Mouse (Mus musculus) brown adipose tissue, adult 24 weeks (tissue): Measurements from ENCODE around the gene Zfp36l2. TPM values are rescaled to one million over a fixed set of nuclear protein-coding genes. Genes with fewer than 3 reads are reported as not detected.
"Not testable (repeated sequence)": the region's sequence is repeated elsewhere in the genome, so short reads cannot be mapped to it uniquely, and the experiment has no call there.

Source experiments
- H3K27ac ChIP-seq: fragments of 200-500 bp; replicated peaks from 2 replicates; pipeline ENCODE4 v1.5.1; 2012; ENCODE audit warnings: low read depth, mild to moderate bottlenecking, low read length
- H3K4me1 ChIP-seq: fragments of 200-500 bp; 2 replicates; pipeline ENCODE4 v1.6.1; 2012; ENCODE audit warnings: low read length, mixed read lengths; ENCODE audit not compliant: control insufficient read depth, insufficient read depth, insufficient read length
- H3K4me3 ChIP-seq: fragments of 200-500 bp; 2 replicates; pipeline ENCODE4 v1.5.1; 2012; ENCODE audit warnings: low read depth, mild to moderate bottlenecking, low read length, moderate library complexity; ENCODE audit not compliant: insufficient read depth
- polyA plus RNA-seq: library from polyadenylated mRNA; stranded (reverse); fragments of >200 nt; gene quantifications from 2 replicates; pipeline ENCODE4 v1.2.4, GENCODE M21; 2012; ENCODE audit not compliant: missing spikeins, insufficient read depth, insufficient read length

The Zfp36l2 gene
- 90.6 and 103 TPM in 2 replicates for polyA plus RNA-seq

- Histone ChIP-seq H3K4me3 (peak within 1 kb of the TSS; percentile 94), H3K4me1 (peaks cover 7% of the 10 kb centered on the region), H3K27ac (peak within 1 kb of the TSS; percentile 95)
Observed at GRCm38 (mm10) chr17:84187727-84188373, at the start of gene Zfp36l2. TSS of gene Zfp36l2 (minus strand) at chr17:84187947.

GRCm38 (mm10) chr17:84236781-84237557 lies 49.2 kb upstream of the Zfp36l2 start:
- Histone ChIP-seq H3K27ac (peak overlapping the region; percentile 45; the same call in 1 of the 2 replicates), H3K4me3 (no peak overlapping the region), H3K4me1 (peaks cover 7% of the 10 kb centered on the region)

GRCm38 (mm10) chr17:84235399-84235928 lies 47.7 kb upstream of the Zfp36l2 start:
- Histone ChIP-seq H3K4me1 (peaks cover 7% of the 10 kb centered on the region), H3K4me3 (no peak overlapping the region), H3K27ac (no peak overlapping the region)

GRCm38 (mm10) chr17:84234785-84235184 lies 47.0 kb upstream of the Zfp36l2 start:
- H3K27ac ChIP-seq, H3K4me3 ChIP-seq, H3K4me1 ChIP-seq: not testable (repeated sequence)

GRCm38 (mm10) chr17:84233758-84234157 lies 46.0 kb upstream of the Zfp36l2 start:
- Histone ChIP-seq H3K4me1 (peaks cover 7% of the 10 kb centered on the region), H3K27ac (no peak overlapping the region), H3K4me3 (no peak overlapping the region)

GRCm38 (mm10) chr17:84231361-84231760 lies 43.6 kb upstream of the Zfp36l2 start:
- no peak overlapping the region for H3K27ac ChIP-seq
- peaks cover 4% of the 10 kb centered on the region for H3K4me1 ChIP-seq
- no peak overlapping the region for H3K4me3 ChIP-seq

GRCm38 (mm10) chr17:84228223-84228622 lies 40.5 kb upstream of the Zfp36l2 start:
- Histone ChIP-seq H3K4me1 (peaks cover 3% of the 10 kb centered on the region), H3K4me3 (no peak overlapping the region), H3K27ac (no peak overlapping the region)

- Histone ChIP-seq H3K4me3 (no peak overlapping the region), H3K27ac (no peak overlapping the region), H3K4me1 (peaks cover 3% of the 10 kb centered on the region)
Observed at GRCm38 (mm10) chr17:84226681-84227080, 38.9 kb upstream of the Zfp36l2 start.

- Histone ChIP-seq H3K4me3 (no peak overlapping the region), H3K27ac (no peak overlapping the region), H3K4me1 (peaks cover 3% of the 10 kb centered on the region)
Observed at GRCm38 (mm10) chr17:84226231-84226630, 38.5 kb upstream of the Zfp36l2 start.

GRCm38 (mm10) chr17:84224217-84224887 lies 36.6 kb upstream of the Zfp36l2 start:
- H3K4me3 ChIP-seq = no peak overlapping the region
- peaks cover 3% of the 10 kb centered on the region for H3K4me1 ChIP-seq
- H3K27ac ChIP-seq = no peak overlapping the region

- H3K4me1 ChIP-seq, H3K27ac ChIP-seq, H3K4me3 ChIP-seq: not testable (repeated sequence)
Observed at GRCm38 (mm10) chr17:84218841-84219240, 31.1 kb upstream of the Zfp36l2 start.

- Histone ChIP-seq H3K4me3 (no peak overlapping the region), H3K4me1 (peaks cover 6% of the 10 kb centered on the region), H3K27ac (no peak overlapping the region)
Observed at GRCm38 (mm10) chr17:84217696-84218095, 29.9 kb upstream of the Zfp36l2 start.

- Histone ChIP-seq H3K4me3 (no peak overlapping the region), H3K4me1 (peaks cover 6% of the 10 kb centered on the region), H3K27ac (peak overlapping the region; percentile 77)
Observed at GRCm38 (mm10) chr17:84215264-84215960, 27.7 kb upstream of the Zfp36l2 start.

GRCm38 (mm10) chr17:84213464-84213863 lies 25.7 kb upstream of the Zfp36l2 start:
- H3K27ac ChIP-seq = no peak overlapping the region
- H3K4me1 ChIP-seq = peaks cover 6% of the 10 kb centered on the region
- no peak overlapping the region for H3K4me3 ChIP-seq

- peaks cover 3% of the 10 kb centered on the region for H3K4me1 ChIP-seq
- no peak overlapping the region for H3K4me3 ChIP-seq
Observed at GRCm38 (mm10) chr17:84207611-84208010, 19.9 kb upstream of the Zfp36l2 start.

More at GRCm38 (mm10) chr17:84207611-84208010, 19.9 kb upstream of the Zfp36l2 start:
- H3K27ac ChIP-seq = no peak overlapping the region
